9 mouse cellular contexts compared by ENCODE assay signal in the genomic region with DNA sequence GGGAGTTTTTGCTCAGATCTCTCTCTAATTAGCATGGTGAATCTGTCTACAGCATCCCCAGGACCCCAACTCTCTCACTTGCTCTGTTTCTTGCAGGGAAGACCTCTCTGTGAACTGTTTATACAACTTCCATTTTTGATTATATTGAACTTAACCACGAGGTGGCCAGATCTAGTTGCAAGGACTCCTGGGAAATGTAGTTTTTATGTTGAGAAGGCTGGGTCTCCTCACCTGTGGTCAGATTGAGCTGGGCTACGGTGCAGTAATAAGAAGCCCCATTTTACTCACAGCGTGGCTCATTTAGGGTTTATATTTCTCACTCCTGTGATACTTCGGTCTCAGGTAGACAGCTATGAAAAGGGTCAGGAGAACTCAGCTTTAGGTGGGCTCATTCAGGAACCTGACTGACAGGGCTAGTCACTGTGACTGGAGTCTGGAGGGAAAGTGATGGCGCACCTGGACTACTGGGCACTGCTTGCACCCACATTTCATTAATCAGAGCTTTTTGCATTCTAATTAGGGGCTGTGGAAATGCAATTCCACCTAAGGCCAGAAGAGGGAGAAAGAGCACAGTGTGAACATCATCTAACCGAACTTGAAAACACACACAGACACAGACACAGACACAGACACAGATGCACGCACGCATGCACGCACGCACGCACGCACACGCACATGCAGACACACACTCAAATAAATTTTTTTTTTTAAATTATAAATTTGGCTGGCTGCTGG. TPM values are rescaled to one million over a fixed set of nuclear protein-coding genes. Genes with fewer than 3 reads are reported as not detected.
DNase-seq lines count a peak whose midpoint lies in the region; ATAC-seq and TF ChIP-seq lines count a peak whose summit lies in the region.
"Had no signal": no experiment of that assay in that cellular context is flagged by ENCODE, and none has a peak within 500 bp of the region (broad histone marks: within the 10 kb centered on the region; RNA-seq: fewer than 3 reads in every experiment).

No protein-coding gene starts in this region.

- H3K4me1 ChIP-seq in forebrain, embryonic 11.5 days (replicated peaks; ENCODE audit: control insufficient read depth, insufficient read depth, low read length), result no peaks in the 10 kb centered on the region
- no peaks in the 10 kb centered on the region for H3K4me1 ChIP-seq in forebrain, embryonic 10.5 days
- peaks cover 39% of the 10 kb centered on the region for H3K4me1 ChIP-seq in E14TG2a.4 (replicated peaks; ENCODE audit: low read depth, low read length)
- H3K4me1 ChIP-seq in midbrain, embryonic 12.5 days, result no peaks in the 10 kb centered on the region
- 0 out of 2 replicates have a peak, but pooled peaks cover 2% of the 10 kb centered on the region for H3K4me1 ChIP-seq in stomach, postnatal 0 days (replicated peaks; ENCODE audit: control insufficient read depth, insufficient read depth)
- H3K4me1 ChIP-seq: limb, embryonic 12.5 days had no signal

- H3K9me3 ChIP-seq in forebrain, embryonic 11.5 days (ENCODE audit: control insufficient read depth, low read length), result no peaks in the 10 kb centered on the region
- H3K9me3 ChIP-seq in forebrain, embryonic 10.5 days, result peaks cover 6% of the 10 kb centered on the region; the same call in 1 of the 2 replicates
- no peaks in the 10 kb centered on the region for H3K9me3 ChIP-seq in E14TG2a.4 (ENCODE audit: low read length)
- no peaks in the 10 kb centered on the region for H3K9me3 ChIP-seq in midbrain, embryonic 12.5 days
- H3K9me3 ChIP-seq in stomach, postnatal 0 days (ENCODE audit: control insufficient read depth, low read length), result no peaks in the 10 kb centered on the region
- H3K9me3 ChIP-seq: limb, embryonic 12.5 days had no signal

- H3K4me2 ChIP-seq in forebrain, embryonic 11.5 days (ENCODE audit: low read depth, low read length, severe bottlenecking), result no peak overlapping the region
- H3K4me2 ChIP-seq in midbrain, embryonic 12.5 days (replicated peaks), result no peak overlapping the region
- H3K4me2 ChIP-seq in stomach, postnatal 0 days (replicated peaks; ENCODE audit: low read depth), result no peak overlapping the region; the same call in 1 of the 2 replicates
- H3K4me2 ChIP-seq: limb, embryonic 12.5 days had no signal

- no peaks in the 10 kb centered on the region for H3K27me3 ChIP-seq in forebrain, embryonic 11.5 days (ENCODE audit: control insufficient read depth, insufficient read depth, low read length)
- no peaks in the 10 kb centered on the region for H3K27me3 ChIP-seq in forebrain, embryonic 10.5 days (ENCODE audit: poor library complexity, severe bottlenecking)
- no peaks in the 10 kb centered on the region for H3K27me3 ChIP-seq in E14TG2a.4 (ENCODE audit: insufficient read depth, low read length)
- H3K27me3 ChIP-seq in midbrain, embryonic 12.5 days, result no peaks in the 10 kb centered on the region
- H3K27me3 ChIP-seq in stomach, postnatal 0 days (ENCODE audit: control insufficient read depth, insufficient read depth, low read length), result no peaks in the 10 kb centered on the region
- H3K27me3 ChIP-seq: limb, embryonic 12.5 days had no signal

- TF ChIP-seq EP300 in stomach, postnatal 0 days (optimal IDR thresholded peaks at IDR 0.05), result no peak

- intact Hi-C loops in left cerebral cortex, adult 2 months (cut with DNase I), result no loop called here

- no peak overlapping the region for H3K27ac ChIP-seq in forebrain, embryonic 11.5 days (ENCODE audit: low read depth, low read length)
- H3K27ac ChIP-seq in forebrain, embryonic 10.5 days, result no peak overlapping the region
- H3K27ac ChIP-seq in left cerebral cortex, adult 2 months, result no peak overlapping the region
- no peak overlapping the region for H3K27ac ChIP-seq in midbrain, embryonic 12.5 days (replicated peaks)
- no peak overlapping the region for H3K27ac ChIP-seq in stomach, postnatal 0 days (replicated peaks)
- H3K27ac ChIP-seq: limb, embryonic 12.5 days had no signal

- WGBS in forebrain, embryonic 11.5 days, result 54% methylated on average over 13 of the region's 13 CpGs
- 58% methylated on average over 13 of the region's 13 CpGs for WGBS in forebrain, embryonic 10.5 days
- 54% methylated on average over 13 of the region's 13 CpGs for WGBS in midbrain, embryonic 12.5 days
- 42% methylated on average over 13 of the region's 13 CpGs for WGBS in stomach, postnatal 0 days

- DNase-seq in forebrain, embryonic 11.5 days (ENCODE audit: low spot score), result peak; percentile 57
- DNase-seq in forebrain, embryonic 10.5 days (ENCODE audit: extremely low spot score, low spot score), result no peak
- peak; percentile 19 for DNase-seq in embryo, embryonic 11.5 days (ENCODE audit: low read depth, low spot score)
- peak; percentile 16 for DNase-seq in hindlimb bud, embryonic 11.5 days (ENCODE audit: extremely low spot score, low read depth, low spot score)
- peak; percentile 26 to 40 for DNase-seq in left cerebral cortex, adult 2 months (ENCODE audit: extremely low spot score in 1 of 2, low spot score in 2 of 2)
- no peak for DNase-seq in stomach, postnatal 0 days (ENCODE audit: low spot score)

- H3K9ac ChIP-seq in forebrain, embryonic 11.5 days (ENCODE audit: low read length), result no peak overlapping the region
- no peak overlapping the region for H3K9ac ChIP-seq in midbrain, embryonic 12.5 days (replicated peaks)
- H3K9ac ChIP-seq in stomach, postnatal 0 days (ENCODE audit: low read length), result no peak overlapping the region
- H3K9ac ChIP-seq: limb, embryonic 12.5 days had no signal

- peak; percentile 62 for ATAC-seq in forebrain, embryonic 11.5 days (replicated peaks; ENCODE audit: low FRiP score)
- ATAC-seq in midbrain, embryonic 12.5 days (ENCODE audit: low FRiP score, low read depth), result peak; percentile 17; the same call in 1 of the 2 replicates
- peak; percentile 54 for ATAC-seq in stomach, postnatal 0 days (ENCODE audit: low FRiP score, low TSS enrichment)

- TF ChIP-seq CTCF in E14TG2a.4 (conservative IDR thresholded peaks at IDR 0.05; ENCODE audit: low read length), result peak; percentile 94
- TF ChIP-seq CTCF in left cerebral cortex, adult 2 months (IDR thresholded peaks at IDR 0.05), result peak; percentile 75
- TF ChIP-seq CTCF in stomach, postnatal 0 days (IDR thresholded peaks at IDR 0.05; ENCODE audit: low read depth), result peak; percentile 87

- no peak overlapping the region for H3K4me3 ChIP-seq in forebrain, embryonic 11.5 days (ENCODE audit: low read depth, low read length)
- H3K4me3 ChIP-seq in forebrain, embryonic 10.5 days, result no peak overlapping the region
- H3K4me3 ChIP-seq in E14TG2a.4 (replicated peaks; ENCODE audit: low read length), result no peak overlapping the region
- H3K4me3 ChIP-seq in left cerebral cortex, adult 2 months, result no peak overlapping the region
- no peak overlapping the region for H3K4me3 ChIP-seq in midbrain, embryonic 12.5 days
- no peak overlapping the region for H3K4me3 ChIP-seq in stomach, postnatal 0 days (ENCODE audit: low read depth, low read length)
- H3K4me3 ChIP-seq: limb, embryonic 12.5 days had no signal

- H3K36me3 ChIP-seq in forebrain, embryonic 11.5 days (ENCODE audit: control insufficient read depth, insufficient read depth, low read length), result no peaks in the 10 kb centered on the region
- no peaks in the 10 kb centered on the region for H3K36me3 ChIP-seq in forebrain, embryonic 10.5 days (replicated peaks)
- H3K36me3 ChIP-seq in E14TG2a.4 (ENCODE audit: insufficient read depth, low read length), result no peaks in the 10 kb centered on the region
- H3K36me3 ChIP-seq in midbrain, embryonic 12.5 days, result no peaks in the 10 kb centered on the region
- no peaks in the 10 kb centered on the region for H3K36me3 ChIP-seq in stomach, postnatal 0 days (ENCODE audit: control insufficient read depth, insufficient read depth, low read length)
- H3K36me3 ChIP-seq: limb, embryonic 12.5 days had no signal

RNA-seq across cellular contexts. Expression of a gene that starts 11.7 kb away (rescaled TPM):
- not detected in 2 replicates for polyA plus RNA-seq in forebrain, embryonic 11.5 days (2014; fragmentation: Nextera tagmentation; extraction: Ambion mirVana)
- not detected in 2 replicates for polyA plus RNA-seq in forebrain, embryonic 10.5 days (2016; fragmentation: Nextera tagmentation; extraction: Ambion mirVana)
- total RNA-seq in left cerebral cortex, adult 2 months (2021), result not detected
- not detected in 2 replicates for polyA plus RNA-seq in midbrain, embryonic 12.5 days (2016; fragmentation: Nextera tagmentation; extraction: Ambion mirVana)
- 9.5 and 10.2 TPM in 2 replicates for polyA plus RNA-seq in stomach, postnatal 0 days (2015; fragmentation: Nextera tagmentation; extraction: Ambion mirVana)
- polyA plus RNA-seq: limb, embryonic 12.5 days had no signal

RNA-seq across cellular contexts. Expression of a gene that starts 15.0 kb away (rescaled TPM):
- 0.32 TPM in 1 of 2 replicates, not detected in the other for polyA plus RNA-seq in forebrain, embryonic 11.5 days (2014; fragmentation: Nextera tagmentation; extraction: Ambion mirVana)
- polyA plus RNA-seq in forebrain, embryonic 10.5 days (2016; fragmentation: Nextera tagmentation; extraction: Ambion mirVana), result not detected in 2 replicates
- not detected for total RNA-seq in left cerebral cortex, adult 2 months (2021)
- polyA plus RNA-seq in midbrain, embryonic 12.5 days (2016; fragmentation: Nextera tagmentation; extraction: Ambion mirVana), result 0.17 TPM in 1 of 2 replicates, not detected in the other
- not detected in 2 replicates for polyA plus RNA-seq in stomach, postnatal 0 days (2015; fragmentation: Nextera tagmentation; extraction: Ambion mirVana)
- polyA plus RNA-seq: limb, embryonic 12.5 days had no signal

RNA-seq across cellular contexts. Expression of a gene that starts 24.3 kb away (rescaled TPM):
- polyA plus RNA-seq in forebrain, embryonic 11.5 days (2014; fragmentation: Nextera tagmentation; extraction: Ambion mirVana), result not detected in 2 replicates
- 0.26 TPM in 1 of 2 replicates, not detected in the other for polyA plus RNA-seq in forebrain, embryonic 10.5 days (2016; fragmentation: Nextera tagmentation; extraction: Ambion mirVana)
- total RNA-seq in left cerebral cortex, adult 2 months (2021), result 1 to 10 TPM; 1.7 to 2.2 TPM
- 0.63 and 1.4 TPM in 2 replicates for polyA plus RNA-seq in midbrain, embryonic 12.5 days (2016; fragmentation: Nextera tagmentation; extraction: Ambion mirVana)
- polyA plus RNA-seq in stomach, postnatal 0 days (2015; fragmentation: Nextera tagmentation; extraction: Ambion mirVana), result 0.29 and 0.41 TPM in 2 replicates

RNA-seq across cellular contexts. Expression of a gene that starts 44.8 kb away (rescaled TPM):
- 2.6 and 2.8 TPM in 2 replicates for polyA plus RNA-seq in forebrain, embryonic 11.5 days (2014; fragmentation: Nextera tagmentation; extraction: Ambion mirVana)
- polyA plus RNA-seq in forebrain, embryonic 10.5 days (2016; fragmentation: Nextera tagmentation; extraction: Ambion mirVana), result 4.7 and 4.8 TPM in 2 replicates
- 10 to 100 TPM; 14.6 to 14.8 TPM for total RNA-seq in left cerebral cortex, adult 2 months (2021)
- polyA plus RNA-seq in midbrain, embryonic 12.5 days (2016; fragmentation: Nextera tagmentation; extraction: Ambion mirVana), result 3.4 and 3.7 TPM in 2 replicates
- 6.2 and 6.7 TPM in 2 replicates for polyA plus RNA-seq in stomach, postnatal 0 days (2015; fragmentation: Nextera tagmentation; extraction: Ambion mirVana)

RNA-seq across cellular contexts. Expression of a gene that starts 53.5 kb away (rescaled TPM):
- 0.51 and 1.1 TPM in 2 replicates for polyA plus RNA-seq in forebrain, embryonic 11.5 days (2014; fragmentation: Nextera tagmentation; extraction: Ambion mirVana)
- 0.91 and 1.4 TPM in 2 replicates for polyA plus RNA-seq in forebrain, embryonic 10.5 days (2016; fragmentation: Nextera tagmentation; extraction: Ambion mirVana)
- total RNA-seq in left cerebral cortex, adult 2 months (2021), result under 1 TPM; 0.56 to 0.77 TPM
- polyA plus RNA-seq in midbrain, embryonic 12.5 days (2016; fragmentation: Nextera tagmentation; extraction: Ambion mirVana), result 0.52 and 0.64 TPM in 2 replicates
- 8.9 and 9.1 TPM in 2 replicates for polyA plus RNA-seq in stomach, postnatal 0 days (2015; fragmentation: Nextera tagmentation; extraction: Ambion mirVana)

Comparison
In these comparisons a context has a peak if more than half of its experiments do, and no peak if none do; other contexts are left out.
1. DNase-seq: peak in forebrain, embryonic 11.5 days (single experiment), embryo, embryonic 11.5 days (single experiment), hindlimb bud, embryonic 11.5 days (single experiment) and left cerebral cortex, adult 2 months (2 of 2); none in forebrain, embryonic 10.5 days (single experiment) and stomach, postnatal 0 days (single experiment).
2. RNA of a gene that starts 11.7 kb away (polyA plus RNA-seq): 9.5 to 10.2 TPM in stomach, postnatal 0 days; not detected in forebrain, embryonic 11.5 days, not detected in forebrain, embryonic 10.5 days and not detected in midbrain, embryonic 12.5 days; every median in the first group is over 10 times any median in the second.
3. Peak in every context shown above with its lines, with median percentiles within 50 percentile points of each other: ATAC-seq and CTCF ChIP-seq.